In genomic region chr7:16758872-16759574, GRCm38 (mm10) we compare ENCODE assay signal across 1 mouse cellular context.
TF ChIP-seq lines count a peak whose summit lies in the region.

No protein-coding gene starts in this region.

TF ChIP-seq in CH12.LX, 34 proteins besides CTCF, POLR2A, EP300 and RAD21 (continued from another document):
- TF ChIP-seq PAX5 (IDR thresholded peaks at IDR 0.05; ENCODE audit: low read length) (no peak), USF2 (conservative IDR thresholded peaks at IDR 0.05; ENCODE audit: low read depth, low read length) (no peak), MEF2A (IDR thresholded peaks at IDR 0.05; ENCODE audit: borderline replicate concordance, low read depth, low read length) (no peak), ZC3H11A (IDR thresholded peaks at IDR 0.05; ENCODE audit: low read depth, low read length) (no peak), E2F4 (IDR thresholded peaks at IDR 0.05; ENCODE audit: insufficient replicate concordance, low read depth, low read length) (no peak), NRF1 (IDR thresholded peaks at IDR 0.05; ENCODE audit: low read depth, low read length) (no peak), TCF12 (IDR thresholded peaks at IDR 0.05; ENCODE audit: low read depth, low read length) (no peak), ZMIZ1 (IDR thresholded peaks at IDR 0.05; ENCODE audit: low read depth, low read length) (no peak), SIN3A (IDR thresholded peaks at IDR 0.05; ENCODE audit: low read length) (no peak), NELFE (IDR thresholded peaks at IDR 0.05; ENCODE audit: low read depth, low read length) (no peak), CHD2 (IDR thresholded peaks at IDR 0.05; ENCODE audit: low read length) (no peak), MAFK (IDR thresholded peaks at IDR 0.05; ENCODE audit: insufficient replicate concordance, low read length) (no peak), MAX (IDR thresholded peaks at IDR 0.05; ENCODE audit: low read length) (no peak)
